19 mouse cellular contexts compared by ENCODE assay signal in the genomic region with DNA sequence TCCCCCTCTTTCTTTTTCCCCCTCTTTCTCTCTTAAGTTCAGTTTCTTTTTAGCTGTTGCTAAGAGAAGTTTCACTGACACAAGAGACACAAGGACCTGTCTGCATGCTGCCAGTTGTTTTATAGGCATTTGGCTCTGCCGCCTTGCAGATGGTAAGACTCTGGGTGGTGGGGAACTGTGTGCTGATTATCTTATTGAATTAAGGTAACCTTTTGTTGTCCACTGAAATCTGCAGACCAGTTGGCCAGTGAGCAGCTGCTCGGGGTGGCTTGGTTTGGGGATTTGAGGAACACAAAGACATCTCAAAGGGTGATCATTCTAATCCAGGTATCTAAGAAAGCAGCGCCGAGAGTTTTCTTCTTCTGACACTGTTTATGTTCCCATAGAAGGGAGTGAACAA. TPM values are rescaled to one million over a fixed set of nuclear protein-coding genes. Genes with fewer than 3 reads are reported as not detected.
A peak's percentile ranks its signal among the peaks of the same experiment; 100 is the strongest.
DNase-seq lines count a peak whose midpoint lies in the region; ATAC-seq and TF ChIP-seq lines count a peak whose summit lies in the region.
"Had no signal": no experiment of that assay in that cellular context is flagged by ENCODE, and none has a peak within 500 bp of the region (broad histone marks: within the 10 kb centered on the region; RNA-seq: fewer than 3 reads in every experiment).

No protein-coding gene starts in this region.

- no peak for ATAC-seq in hindbrain, embryonic 14.5 days (ENCODE audit: low FRiP score)
- no peak for ATAC-seq in hindbrain, embryonic 13.5 days (ENCODE audit: low FRiP score)
- ATAC-seq in midbrain, embryonic 13.5 days: no peak
- ATAC-seq in midbrain, postnatal 0 days (ENCODE audit: low FRiP score): no peak
- ATAC-seq in forebrain, embryonic 13.5 days: 0 out of 2 replicates have a peak, but pooled peaks have one; percentile 28

- H3K27me3 ChIP-seq in hindbrain, embryonic 14.5 days (ENCODE audit: control insufficient read depth, insufficient read depth, low read length): no peaks in the 10 kb centered on the region
- H3K27me3 ChIP-seq in hindbrain, embryonic 13.5 days: no peaks in the 10 kb centered on the region
- no peaks in the 10 kb centered on the region for H3K27me3 ChIP-seq in midbrain, embryonic 13.5 days
- no peaks in the 10 kb centered on the region for H3K27me3 ChIP-seq in midbrain, postnatal 0 days (ENCODE audit: insufficient read depth, low read length)
- no peaks in the 10 kb centered on the region for H3K27me3 ChIP-seq in forebrain, embryonic 13.5 days
- H3K27me3 ChIP-seq: liver, embryonic 15.5 days had no signal

- 0 out of 2 replicates have a peak overlapping the region, but pooled peaks have one; percentile 5 for H3K27ac ChIP-seq in hindbrain, embryonic 14.5 days
- no peak overlapping the region for H3K27ac ChIP-seq in hindbrain, embryonic 13.5 days
- H3K27ac ChIP-seq in midbrain, embryonic 13.5 days: peak overlapping the region; percentile 35
- no peak overlapping the region for H3K27ac ChIP-seq in midbrain, postnatal 0 days (ENCODE audit: low read depth, low read length)
- H3K27ac ChIP-seq in forebrain, embryonic 13.5 days: peak overlapping the region; percentile 75
- H3K27ac ChIP-seq in olfactory bulb, adult 2 months (ENCODE audit: insufficient read depth, low read depth, low read length): peak overlapping the region; percentile 43
- H3K27ac ChIP-seq: kidney, postnatal 0 days; liver, embryonic 15.5 days; macrophage had no signal

- H3K4me3 ChIP-seq in hindbrain, embryonic 14.5 days (replicated peaks; ENCODE audit: low read length): no peak overlapping the region
- H3K4me3 ChIP-seq in hindbrain, embryonic 13.5 days: no peak overlapping the region
- H3K4me3 ChIP-seq in midbrain, embryonic 13.5 days (replicated peaks): no peak overlapping the region
- no peak overlapping the region for H3K4me3 ChIP-seq in midbrain, postnatal 0 days (ENCODE audit: low read depth, low read length)
- no peak overlapping the region for H3K4me3 ChIP-seq in forebrain, embryonic 13.5 days
- H3K4me3 ChIP-seq in olfactory bulb, adult 2 months (ENCODE audit: insufficient read depth, low read depth, low read length): no peak overlapping the region
- H3K4me3 ChIP-seq: liver, embryonic 15.5 days had no signal

- no peak overlapping the region for H3K4me2 ChIP-seq in hindbrain, embryonic 14.5 days (replicated peaks)
- H3K4me2 ChIP-seq in hindbrain, embryonic 13.5 days: no peak overlapping the region
- no peak overlapping the region for H3K4me2 ChIP-seq in midbrain, embryonic 13.5 days (replicated peaks)
- H3K4me2 ChIP-seq in midbrain, postnatal 0 days (ENCODE audit: low read depth, low read length, poor library complexity, severe bottlenecking): no peak overlapping the region
- H3K4me2 ChIP-seq in forebrain, embryonic 13.5 days: no peak overlapping the region
- H3K4me2 ChIP-seq: liver, embryonic 15.5 days had no signal

- TF ChIP-seq CTCF in midbrain, postnatal 0 days (IDR thresholded peaks at IDR 0.05): no peak
- no peak for TF ChIP-seq CTCF in olfactory bulb, adult 2 months (IDR thresholded peaks at IDR 0.05; ENCODE audit: insufficient read depth, low read depth, low read length)

- DNase-seq in hindbrain, embryonic 14.5 days (ENCODE audit: low spot score): no peak
- DNase-seq in midbrain, postnatal 0 days (ENCODE audit: low spot score): no peak
- no peak for DNase-seq in cerebellum, adult 9-10 months
- DNase-seq: adrenal gland, postnatal 36 days; B cell, adult 2 months; cerebellum, adult 18-20 months; gastrocnemius, postnatal 10 days; heart, adult 18-20 months; kidney, adult 11 months; right cerebral cortex, postnatal 14 days; spleen, adult 18-20 months; thymus, postnatal 36 days had no signal

- no peaks in the 10 kb centered on the region for H3K9me3 ChIP-seq in hindbrain, embryonic 14.5 days (ENCODE audit: control insufficient read depth, low read length)
- H3K9me3 ChIP-seq in hindbrain, embryonic 13.5 days: no peaks in the 10 kb centered on the region
- H3K9me3 ChIP-seq in midbrain, embryonic 13.5 days: no peaks in the 10 kb centered on the region
- H3K9me3 ChIP-seq in midbrain, postnatal 0 days (ENCODE audit: low read length): no peaks in the 10 kb centered on the region
- no peaks in the 10 kb centered on the region for H3K9me3 ChIP-seq in forebrain, embryonic 13.5 days (replicated peaks)
- H3K9me3 ChIP-seq: liver, embryonic 15.5 days had no signal

- H3K36me3 ChIP-seq in hindbrain, embryonic 14.5 days (replicated peaks; ENCODE audit: control insufficient read depth, insufficient read depth): no peaks in the 10 kb centered on the region
- no peaks in the 10 kb centered on the region for H3K36me3 ChIP-seq in hindbrain, embryonic 13.5 days
- H3K36me3 ChIP-seq in midbrain, embryonic 13.5 days: 0 out of 2 replicates have a peak, but pooled peaks cover 2% of the 10 kb centered on the region
- no peaks in the 10 kb centered on the region for H3K36me3 ChIP-seq in midbrain, postnatal 0 days (ENCODE audit: insufficient read depth, low read length)
- H3K36me3 ChIP-seq in forebrain, embryonic 13.5 days (ENCODE audit: poor library complexity, severe bottlenecking): no peaks in the 10 kb centered on the region
- H3K36me3 ChIP-seq: liver, embryonic 15.5 days had no signal

- H3K9ac ChIP-seq in hindbrain, embryonic 14.5 days: no peak overlapping the region
- no peak overlapping the region for H3K9ac ChIP-seq in hindbrain, embryonic 13.5 days
- H3K9ac ChIP-seq in midbrain, embryonic 13.5 days (replicated peaks): no peak overlapping the region
- no peak overlapping the region for H3K9ac ChIP-seq in midbrain, postnatal 0 days (replicated peaks; ENCODE audit: low read length, poor library complexity, severe bottlenecking)
- H3K9ac ChIP-seq in forebrain, embryonic 13.5 days: no peak overlapping the region
- H3K9ac ChIP-seq: liver, embryonic 15.5 days had no signal

- TF ChIP-seq POLR2A in olfactory bulb, adult 2 months (IDR thresholded peaks at IDR 0.05; ENCODE audit: insufficient read depth, low read depth, low read length): no peak

- peaks cover 23% of the 10 kb centered on the region for H3K4me1 ChIP-seq in hindbrain, embryonic 14.5 days (replicated peaks; ENCODE audit: control insufficient read depth, insufficient read depth, low read length)
- H3K4me1 ChIP-seq in hindbrain, embryonic 13.5 days (replicated peaks): peaks cover 31% of the 10 kb centered on the region
- peaks cover 55% of the 10 kb centered on the region for H3K4me1 ChIP-seq in midbrain, embryonic 13.5 days (replicated peaks)
- H3K4me1 ChIP-seq in midbrain, postnatal 0 days (ENCODE audit: insufficient read depth, low read length): peaks cover 3% of the 10 kb centered on the region; the same call in 1 of the 2 replicates
- H3K4me1 ChIP-seq in forebrain, embryonic 13.5 days: peaks cover 82% of the 10 kb centered on the region
- H3K4me1 ChIP-seq in olfactory bulb, adult 2 months (ENCODE audit: control insufficient read depth, insufficient read depth, low read length): peaks cover 12% of the 10 kb centered on the region

- 56% methylated on average over 4 of the region's 4 CpGs for WGBS in hindbrain, embryonic 14.5 days
- 60% methylated on average over 4 of the region's 4 CpGs for WGBS in hindbrain, embryonic 13.5 days
- WGBS in midbrain, embryonic 13.5 days: 12% methylated on average over 4 of the region's 4 CpGs
- 33% methylated on average over 4 of the region's 4 CpGs for WGBS in midbrain, postnatal 0 days
- 18% methylated on average over 4 of the region's 4 CpGs for WGBS in forebrain, embryonic 13.5 days
- 29% methylated on average over 4 of the region's 4 CpGs for WGBS in olfactory bulb, adult 2 months

RNA-seq across cellular contexts. Expression of a gene that starts 52.3 kb away (rescaled TPM):
- polyA plus RNA-seq in hindbrain, embryonic 14.5 days (2014; fragmentation: Nextera tagmentation; extraction: Ambion mirVana): 24.4 and 25.7 TPM in 2 replicates
- 18.6 and 20.0 TPM in 2 replicates for polyA plus RNA-seq in hindbrain, embryonic 13.5 days (2015; fragmentation: Nextera tagmentation; extraction: Ambion mirVana)
- 25.5 and 28.1 TPM in 2 replicates for polyA plus RNA-seq in midbrain, embryonic 13.5 days (2015; fragmentation: Nextera tagmentation; extraction: Ambion mirVana)
- total RNA-seq in midbrain, postnatal 0 days (2014; rRNA removed): 23.1 and 34.0 TPM in 2 replicates
- polyA plus RNA-seq in midbrain, postnatal 0 days (2015; fragmentation: Nextera tagmentation; extraction: Ambion mirVana): 13.9 and 15.2 TPM in 2 replicates
- polyA plus RNA-seq in forebrain, embryonic 13.5 days (2015; fragmentation: Nextera tagmentation; extraction: Ambion mirVana): 33.0 and 34.1 TPM in 2 replicates
- polyA plus RNA-seq in olfactory bulb, adult 2 months (2012; ENCODE audit: insufficient read depth, insufficient read length, low replicate concordance, missing spikeins): 124 and 135 TPM in 2 replicates

Comparison
In these comparisons a context has a peak if more than half of its experiments do, and no peak if none do; other contexts are left out.
1. H3K27ac ChIP-seq: peak in hindbrain, embryonic 14.5 days (single experiment), midbrain, embryonic 13.5 days (single experiment), forebrain, embryonic 13.5 days (single experiment) and olfactory bulb, adult 2 months (single experiment); none in hindbrain, embryonic 13.5 days (single experiment) and midbrain, postnatal 0 days (single experiment).